Mouse (Mus musculus): ENCODE measurements around the gene Adar. TPM values are rescaled to one million over a fixed set of nuclear protein-coding genes. Genes with fewer than 3 reads are reported as not detected.

Gene Adar
- polyA plus RNA-seq, 1 experiment from 2014 or later, result 39.0 TPM

GRCm38 (mm10) chr3:89770425-89771002 is 55.7 kb downstream of the Adar start:
- no peak for TF ChIP-seq CTCF (IDR thresholded peaks at IDR 0.05)
- POLR2A ChIA-PET, result interaction anchor here (0.5 kb wide), 1 partner anchor 353 kb away, joined by 5 read pairs; no protein-coding TSS in a partner anchor
- ATAC-seq, result no peak
- no peak for DNase-seq (ENCODE audit: low read depth, low spot score)
- peaks cover 2% of the 10 kb centered on the region for H3K27me3 ChIP-seq
- CTCF ChIA-PET, result interaction anchor here (0.8 to 4.5 kb wide), 8 partner anchors 14 to 258 kb away, joined by 3 to 57 read pairs (median 4); no protein-coding TSS in a partner anchor
- in situ Hi-C loops (cut with MboI; ENCODE audit: low pct_unique_long_range_greater_than_20kb), result no loop called here

- in situ Hi-C loops (cut with MboI; ENCODE audit: low pct_unique_long_range_greater_than_20kb), result no loop called here
- ChIA-PET CTCF (interaction anchor here (0.7 to 6.5 kb wide), 23 partner anchors 11 to 316 kb away, joined by 3 to 58 read pairs (median 4); partner anchors contain the start of genes Adar and Hax1), POLR2A (interaction anchor here (1.2 to 2.4 kb wide), 5 partner anchors 10 to 85 kb away, joined by 3 to 10 read pairs (median 5); no protein-coding TSS in a partner anchor)
- TF ChIP-seq CTCF (IDR thresholded peaks at IDR 0.05), result no peak
- DNase-seq (ENCODE audit: low read depth, low spot score), result peak; percentile 88
- H3K27me3 ChIP-seq, result no peaks in the 10 kb centered on the region
- ATAC-seq, result peak; percentile 41
These were observed 57.8 kb downstream of the Adar start for GRCm38 (mm10) chr3:89772588-89772967.

GRCm38 (mm10) chr3:89772968-89773709 is 58.3 kb downstream of the Adar start, which contains the start of gene Ube2q1:
Gene Ube2q1 (plus strand): TSS chr3:89773616.
- ATAC-seq, result peak; percentile 63
- ChIA-PET CTCF (interaction anchor here (0.7 to 6.5 kb wide), 21 partner anchors 11 to 317 kb away, joined by 3 to 58 read pairs (median 4); partner anchors contain the start of genes Adar and Hax1), POLR2A (interaction anchor here (1.2 to 2.4 kb wide), 4 partner anchors 10 to 85 kb away, joined by 3 to 10 read pairs (median 5); no protein-coding TSS in a partner anchor)
- DNase-seq (ENCODE audit: low read depth, low spot score), result peak; percentile 85
- in situ Hi-C loops (cut with MboI; ENCODE audit: low pct_unique_long_range_greater_than_20kb), result no loop called here
- no peaks in the 10 kb centered on the region for H3K27me3 ChIP-seq
- TF ChIP-seq CTCF (IDR thresholded peaks at IDR 0.05), result no peak

GRCm38 (mm10) chr3:89773740-89774211 is 59.0 kb downstream of the Adar start:
- no peak for DNase-seq (ENCODE audit: low read depth, low spot score)
- ATAC-seq, result peak; percentile 17
- TF ChIP-seq CTCF (IDR thresholded peaks at IDR 0.05), result no peak
- H3K27me3 ChIP-seq, result no peaks in the 10 kb centered on the region
- in situ Hi-C loops (cut with MboI; ENCODE audit: low pct_unique_long_range_greater_than_20kb), result no loop called here
- ChIA-PET CTCF (interaction anchor here (1.8 to 6.5 kb wide), 5 partner anchors 11 to 80 kb away, joined by 6 to 58 read pairs (median 17); partner anchors contain the start of gene Adar), POLR2A (interaction anchor here (1.9 kb wide), 1 partner anchor 9 kb away, joined by 5 read pairs; no protein-coding TSS in a partner anchor)

- in situ Hi-C loops (cut with MboI; ENCODE audit: low pct_unique_long_range_greater_than_20kb), result no loop called here
- ChIA-PET CTCF (interaction anchor here (1.0 to 6.5 kb wide), 4 partner anchors 10 to 303 kb away, joined by 3 to 58 read pairs (median 37); partner anchors contain the start of gene Adar), POLR2A (no interaction called here)
- no peak for TF ChIP-seq CTCF (IDR thresholded peaks at IDR 0.05)
- DNase-seq (ENCODE audit: low read depth, low spot score) (no peak), ATAC-seq (no peak)
- no peaks in the 10 kb centered on the region for H3K27me3 ChIP-seq
These were observed 59.6 kb downstream of the Adar start for GRCm38 (mm10) chr3:89774236-89774960.

GRCm38 (mm10) chr3:89776001-89776400 is 61.2 kb downstream of the Adar start:
- ATAC-seq (no peak), DNase-seq (ENCODE audit: low read depth, low spot score) (no peak)
- H3K27me3 ChIP-seq, result no peaks in the 10 kb centered on the region
- TF ChIP-seq CTCF (IDR thresholded peaks at IDR 0.05), result no peak
- in situ Hi-C loops (cut with MboI; ENCODE audit: low pct_unique_long_range_greater_than_20kb), result no loop called here
- ChIA-PET POLR2A (interaction anchor here (1.5 to 1.8 kb wide), 2 partner anchors 9 to 93 kb away, joined by 3 to 6 read pairs; no protein-coding TSS in a partner anchor), CTCF (interaction anchor here (1.2 to 6.5 kb wide), 6 partner anchors 9 to 86 kb away, joined by 3 to 58 read pairs (median 6); no protein-coding TSS in a partner anchor)

GRCm38 (mm10) chr3:89780102-89780501 is 65.3 kb downstream of the Adar start:
- ATAC-seq (no peak), DNase-seq (ENCODE audit: low read depth, low spot score) (no peak)
- POLR2A ChIA-PET, result interaction anchor here (0.5 kb wide), 1 partner anchor 34 kb away, joined by 3 read pairs; no protein-coding TSS in a partner anchor
- no peaks in the 10 kb centered on the region for H3K27me3 ChIP-seq
- CTCF ChIA-PET, result no interaction called here
- TF ChIP-seq CTCF (IDR thresholded peaks at IDR 0.05), result no peak
- in situ Hi-C loops (cut with MboI; ENCODE audit: low pct_unique_long_range_greater_than_20kb), result no loop called here

- ATAC-seq (no peak), DNase-seq (ENCODE audit: low read depth, low spot score) (no peak)
- H3K27me3 ChIP-seq, result no peaks in the 10 kb centered on the region
- ChIA-PET CTCF (no interaction called here), POLR2A (no interaction called here)
- in situ Hi-C loops (cut with MboI; ENCODE audit: low pct_unique_long_range_greater_than_20kb), result no loop called here
- no peak for TF ChIP-seq CTCF (IDR thresholded peaks at IDR 0.05)
These were observed 66.8 kb downstream of the Adar start for GRCm38 (mm10) chr3:89781640-89782039.

GRCm38 (mm10) chr3:89784991-89785753 is 70.3 kb downstream of the Adar start:
- peak; percentile 76 for ATAC-seq
- peak; percentile 34 for DNase-seq (ENCODE audit: low read depth, low spot score)
- H3K27me3 ChIP-seq, result no peaks in the 10 kb centered on the region
- ChIA-PET CTCF (interaction anchor here (0.7 to 4.5 kb wide), 30 partner anchors 9 to 292 kb away, joined by 3 to 58 read pairs (median 4); partner anchors contain the start of genes Atp8b2, Il6ra and Ube2q1), POLR2A (interaction anchor here (1.0 to 1.8 kb wide), 3 partner anchors 9 to 128 kb away, joined by 3 to 6 read pairs (median 3); partner anchors contain the start of gene Il6ra)
- no peak for TF ChIP-seq CTCF (IDR thresholded peaks at IDR 0.05)
- in situ Hi-C loops (cut with MboI; ENCODE audit: low pct_unique_long_range_greater_than_20kb), result loop anchor here (5.0 kb wide), 2 partner anchors 67 to 292 kb away; no protein-coding TSS in a partner anchor
